Mouse (Mus musculus) layer of hippocampus, adult 11-12 months (tissue): ENCODE results near the gene Dennd1b.

ENCODE experiments used
- DNase-seq: peaks from one replicate; pipeline ENCODE4 v3.0.0; 2022; ENCODE audit warnings: low spot score

Dennd1b gene

DNA sequence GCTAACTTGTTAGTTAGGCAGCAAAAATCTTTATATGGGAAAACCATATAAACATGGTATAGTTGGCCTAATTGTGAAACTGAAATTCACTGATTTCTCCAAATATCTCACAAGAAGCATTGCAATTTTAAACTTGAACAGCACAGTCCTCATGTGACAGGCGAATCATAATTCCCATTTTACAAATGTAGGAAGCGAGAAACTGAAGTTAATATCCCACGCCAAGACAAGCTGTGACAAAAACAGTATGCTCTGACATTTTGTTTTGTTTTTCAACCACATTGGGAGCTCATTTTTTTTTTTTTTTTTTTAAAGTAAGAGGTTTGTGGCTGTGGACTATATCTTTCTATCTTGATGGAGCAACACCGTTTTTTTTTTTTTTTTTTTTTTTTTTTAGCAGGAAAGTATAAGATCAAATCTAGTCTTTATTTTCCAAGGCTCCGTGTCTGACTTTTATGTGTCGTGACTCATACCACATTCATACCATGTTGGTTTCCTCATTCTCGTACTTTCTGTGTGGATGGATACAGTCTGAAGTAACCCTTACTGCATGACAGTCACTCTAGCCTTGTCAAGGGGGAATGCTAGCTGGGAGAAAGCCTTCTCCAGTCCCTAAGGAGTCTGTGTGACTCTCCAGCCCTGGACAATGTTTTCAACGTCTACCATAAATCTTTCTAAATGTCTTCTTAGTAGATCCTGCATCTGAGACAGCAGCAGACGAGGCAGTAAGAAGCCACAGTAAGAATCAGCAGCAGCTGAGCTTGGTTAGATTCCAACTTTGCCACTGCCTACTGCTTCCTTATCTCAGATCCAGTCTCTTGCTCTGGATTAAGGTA is 751 bp upstream of the Dennd1b start:
- DNase-seq: no peak

DNA sequence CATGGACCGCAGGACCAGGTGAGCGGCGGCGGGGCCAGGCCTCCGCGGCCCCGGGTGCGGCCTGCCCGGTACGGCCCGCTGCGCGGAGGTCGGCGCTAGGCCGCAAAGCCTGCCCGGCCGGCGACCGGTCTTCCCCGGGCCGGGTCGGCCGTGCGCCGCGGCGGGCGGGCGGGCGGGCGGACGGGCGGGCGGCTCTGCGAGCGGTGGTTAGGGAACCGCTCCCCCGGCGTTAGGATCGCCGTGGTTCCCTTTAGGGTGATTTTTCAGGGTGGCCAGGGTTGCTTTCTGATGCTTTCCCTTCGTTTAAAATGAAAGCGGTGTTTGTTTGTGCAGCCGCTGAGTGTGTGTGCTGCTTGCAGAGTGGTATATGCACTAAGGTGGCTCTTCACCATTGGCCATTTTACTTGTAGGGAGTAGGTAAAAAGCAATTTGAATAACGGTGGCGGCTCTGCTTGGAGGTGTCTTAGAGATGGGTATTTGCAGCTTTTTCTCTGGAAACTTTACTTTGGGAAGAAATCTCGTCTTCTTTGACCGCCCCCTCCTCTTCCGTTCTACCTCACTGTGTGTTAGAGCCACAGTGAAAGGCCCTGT is 728 bp downstream of the Dennd1b start:
- peak; percentile 32 for DNase-seq

DNA sequence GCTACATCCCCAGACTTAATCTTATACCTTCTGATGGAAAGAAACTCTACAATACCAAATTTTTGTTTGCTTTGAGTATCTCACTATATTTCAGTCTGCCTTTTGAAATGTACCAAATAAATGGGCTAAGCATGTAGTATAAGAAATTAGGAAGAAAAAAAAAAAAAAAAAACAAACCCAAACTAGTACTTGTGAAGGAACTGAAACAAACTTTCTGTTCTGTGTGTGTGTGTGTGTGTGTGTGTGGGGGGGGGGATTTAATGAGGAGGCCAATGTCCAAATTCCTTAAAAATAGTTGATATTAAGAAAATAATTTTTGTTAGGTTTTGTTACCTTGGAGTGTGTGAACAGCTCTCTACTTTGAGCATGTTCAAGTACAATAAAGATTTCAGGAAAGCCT is 1.8 kb downstream of the Dennd1b start:
- no peak for DNase-seq

DNA sequence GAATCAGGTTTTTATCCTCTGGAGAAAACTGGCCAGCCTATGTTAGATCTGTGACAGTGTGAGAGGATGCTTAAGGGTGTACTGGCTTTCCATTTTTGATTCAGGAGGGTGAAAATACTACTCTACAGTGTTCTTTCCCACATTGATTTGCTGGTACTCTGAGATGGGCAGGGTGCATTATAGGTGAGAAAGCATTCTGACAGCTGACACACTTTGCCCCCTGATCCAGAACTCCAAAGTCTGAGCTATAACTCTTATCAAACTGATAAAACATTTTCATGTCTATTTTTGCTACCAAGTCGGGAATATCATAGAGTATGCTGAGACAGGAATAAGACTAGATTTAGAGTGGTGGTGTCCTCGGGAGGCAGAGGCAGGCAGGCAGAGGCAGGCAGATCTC is 2.3 kb downstream of the Dennd1b start:
- DNase-seq: no peak

DNA sequence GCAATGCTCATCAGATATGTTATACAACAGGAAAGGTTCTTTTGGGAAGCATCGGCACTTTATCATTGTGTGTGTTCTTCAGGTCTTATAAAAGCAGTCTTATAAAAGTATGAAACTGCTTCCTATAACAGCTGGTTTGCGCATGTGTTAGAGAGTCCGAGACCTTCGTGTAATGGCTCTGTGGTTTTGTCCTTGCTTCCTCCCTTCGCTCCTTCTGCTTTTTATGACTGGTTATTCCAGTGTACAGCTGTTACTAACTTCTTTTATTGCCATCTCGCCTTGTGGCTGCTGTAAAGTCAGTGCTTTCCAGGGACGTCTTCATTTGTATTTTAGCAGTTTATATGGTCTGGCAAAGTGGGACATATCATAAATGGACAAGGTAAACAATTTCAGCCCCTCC is 4.2 kb downstream of the Dennd1b start:
- no peak for DNase-seq

DNA sequence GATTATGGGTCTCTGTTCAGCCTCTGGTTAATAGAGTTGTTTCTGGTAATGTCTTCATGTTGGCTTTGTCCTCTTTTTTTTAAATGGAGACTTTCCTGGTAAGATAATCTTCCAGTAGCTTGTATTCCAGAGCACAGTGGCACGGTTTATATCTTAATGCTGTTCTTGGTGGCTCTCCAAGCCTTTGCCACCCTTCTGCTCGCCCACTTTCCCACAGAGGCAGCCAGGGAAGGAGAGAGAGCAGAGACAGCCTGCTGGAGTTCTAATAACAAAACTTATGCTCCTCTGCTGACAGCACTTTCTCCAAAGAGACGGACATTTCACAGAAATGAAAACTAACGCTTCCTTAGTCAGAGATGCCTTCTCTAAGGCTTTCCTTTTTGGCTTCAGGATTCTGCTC is 6.8 kb downstream of the Dennd1b start:
- DNase-seq: peak; percentile 31

DNA sequence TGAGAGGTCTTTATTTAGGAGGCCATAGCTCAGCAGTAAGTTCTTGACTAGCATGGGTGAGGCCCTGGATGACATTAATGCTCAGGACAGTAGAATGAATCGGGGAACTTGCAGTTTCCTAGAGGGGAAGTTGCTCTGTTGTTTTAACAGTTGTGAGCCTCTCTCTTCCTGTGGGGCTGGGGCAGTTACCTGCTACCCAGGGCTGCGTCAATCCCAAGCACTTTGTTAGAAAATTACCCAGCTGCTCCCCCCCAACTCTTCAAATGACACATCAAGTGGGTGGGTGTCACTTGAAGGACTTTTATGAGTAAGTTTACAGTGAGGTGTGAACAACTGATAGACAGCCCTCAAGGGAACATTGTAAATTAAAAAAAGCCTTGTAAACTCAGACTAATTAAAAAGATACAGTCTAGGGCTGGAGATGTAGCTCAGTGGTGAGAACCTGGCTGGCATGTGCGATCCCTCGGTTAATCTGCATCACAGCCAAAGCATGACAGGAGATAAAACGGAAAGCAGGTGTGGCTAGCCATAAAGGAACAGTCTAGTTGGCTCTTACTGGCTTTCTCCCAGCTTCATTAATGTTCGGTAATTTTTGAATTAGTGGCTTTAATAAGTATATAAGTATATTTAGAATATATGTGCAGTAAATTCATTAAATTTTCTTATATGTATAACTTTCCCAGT is 10.4 kb downstream of the Dennd1b start:
- no peak for DNase-seq

DNA sequence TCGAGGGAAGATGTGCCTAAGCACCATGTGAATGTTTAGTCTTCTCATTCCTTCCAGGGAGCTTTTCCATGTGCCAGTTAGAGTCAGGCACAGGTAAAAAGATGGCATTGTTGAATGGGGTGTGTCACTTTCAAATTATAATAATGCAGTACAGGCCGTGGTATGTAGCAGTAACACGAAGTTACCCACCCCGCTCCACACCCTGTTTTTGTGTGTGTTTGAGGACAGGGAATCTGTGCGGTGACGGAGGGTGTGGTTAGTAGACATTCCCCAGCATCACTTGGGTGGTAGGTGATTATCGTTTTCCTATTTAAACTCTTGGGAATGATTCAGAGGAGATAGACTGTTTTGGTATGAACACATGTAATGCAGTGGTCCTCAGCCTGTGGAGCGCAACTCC is 11.6 kb downstream of the Dennd1b start:
- DNase-seq: no peak

DNA sequence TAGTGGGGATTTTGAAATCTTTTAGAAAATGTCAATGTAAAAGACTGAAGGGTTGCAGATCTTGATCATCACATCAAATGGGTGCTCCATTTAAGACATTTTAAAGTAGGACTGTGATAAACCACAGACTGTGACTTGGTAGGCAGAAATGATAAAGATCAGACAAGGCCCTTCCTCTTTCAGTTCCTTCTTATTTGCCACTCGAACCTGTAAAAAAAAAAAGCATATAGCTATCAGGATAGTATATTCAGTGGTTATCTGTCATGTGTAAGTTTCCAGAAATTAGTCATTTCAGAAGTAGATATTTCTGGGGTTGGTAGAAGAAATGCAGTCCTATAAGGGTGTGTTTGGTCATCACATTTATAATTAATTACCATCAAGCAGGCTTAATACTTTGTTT is 12.7 kb downstream of the Dennd1b start:
- no peak for DNase-seq

DNA sequence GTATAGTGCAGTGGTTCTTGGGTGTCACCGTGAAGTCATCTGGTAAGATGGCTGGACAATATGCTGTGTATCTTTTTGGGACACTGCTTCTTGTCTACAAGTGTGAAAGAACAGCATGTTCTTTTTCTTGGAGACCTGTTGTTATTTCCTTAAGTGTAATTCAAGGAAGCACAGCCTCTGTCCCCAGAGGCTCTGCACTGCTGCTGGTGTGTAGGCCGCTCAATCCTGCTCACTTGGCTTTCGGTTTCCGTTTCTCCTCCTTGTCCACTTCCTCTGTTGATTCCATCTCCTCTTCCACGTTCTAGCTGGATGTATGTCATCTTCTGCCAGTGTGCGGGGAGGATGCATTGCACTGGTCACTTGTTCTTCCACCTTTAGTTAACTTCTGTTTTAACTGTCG is 19.0 kb downstream of the Dennd1b start:
- no peak for DNase-seq

DNA sequence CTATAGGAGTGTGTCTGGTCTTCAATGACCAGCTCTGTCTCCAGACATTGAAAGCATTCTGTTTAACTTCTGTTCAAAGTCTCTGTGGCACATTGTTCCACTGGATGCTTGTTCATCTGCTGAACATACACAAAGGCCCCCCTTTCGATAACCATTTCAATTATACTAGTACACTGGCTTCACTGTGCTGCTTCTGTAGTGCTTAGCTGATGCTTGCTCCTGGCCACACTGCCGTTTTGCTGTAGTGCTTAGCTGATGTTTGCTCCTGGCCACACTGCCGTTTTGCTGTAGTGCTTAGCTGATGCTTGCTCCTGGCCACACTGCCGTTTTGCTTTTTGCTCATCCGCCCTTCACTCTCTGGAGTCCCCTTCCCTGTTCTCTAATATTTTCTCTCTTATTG is 19.4 kb downstream of the Dennd1b start:
- no peak for DNase-seq

DNA sequence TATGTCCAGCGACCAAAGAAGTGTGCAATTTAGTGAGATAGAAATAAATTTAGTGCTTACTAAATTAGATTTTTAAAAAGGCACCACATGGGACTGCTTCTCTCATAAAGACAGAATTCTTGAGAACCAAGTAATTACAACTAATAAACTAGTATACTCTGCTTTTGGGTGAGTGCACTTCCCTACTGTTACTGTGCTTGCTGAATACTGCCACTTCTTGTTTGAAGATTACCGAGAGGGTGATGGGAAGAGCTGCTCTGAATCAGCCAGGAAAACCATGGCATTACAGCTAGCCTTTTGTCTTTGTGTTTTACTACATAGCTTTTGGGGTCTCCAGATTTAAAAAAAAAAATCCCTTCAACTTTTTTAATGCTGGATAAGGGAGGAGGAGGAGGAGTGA is 19.8 kb downstream of the Dennd1b start:
- DNase-seq: no peak

DNA sequence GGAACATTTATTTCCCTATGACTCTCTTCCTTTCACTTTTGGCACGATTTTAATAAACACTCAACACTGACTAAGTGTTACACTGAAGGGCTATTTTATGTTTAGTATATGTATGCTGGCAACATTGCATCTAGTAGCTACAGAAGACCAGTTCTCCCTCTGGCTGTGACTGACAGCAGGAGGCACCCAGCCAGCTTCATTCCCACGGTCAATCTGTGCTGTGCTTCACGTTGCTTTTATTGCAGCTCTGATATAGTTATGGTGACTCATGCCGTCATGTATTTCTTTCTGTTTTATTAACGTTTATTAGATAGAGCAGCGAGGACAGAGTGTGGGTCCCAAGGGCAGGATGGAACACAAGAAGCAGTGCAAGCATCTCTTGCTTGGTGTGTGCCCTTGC is 20.2 kb downstream of the Dennd1b start:
- peak; percentile 77 for DNase-seq

DNA sequence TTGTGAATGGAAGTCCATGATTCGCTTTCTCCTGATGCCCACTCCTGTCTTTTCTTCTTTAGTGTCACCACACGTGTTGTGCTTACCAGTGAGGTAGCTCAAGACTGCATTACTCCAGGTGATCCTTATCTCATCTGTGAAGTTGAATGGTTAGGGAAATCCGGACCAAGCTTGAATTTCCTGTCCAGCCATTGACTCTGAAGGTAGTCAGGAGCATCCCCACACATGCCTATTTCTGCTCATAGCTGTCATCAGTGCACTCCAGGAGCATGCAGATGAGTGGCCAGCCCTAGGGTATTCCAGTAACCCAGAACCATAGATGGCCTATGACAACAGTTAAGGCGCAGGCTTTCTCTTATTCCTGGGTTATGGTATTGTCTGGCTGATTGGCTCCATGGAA is 20.9 kb downstream of the Dennd1b start:
- no peak for DNase-seq

DNA sequence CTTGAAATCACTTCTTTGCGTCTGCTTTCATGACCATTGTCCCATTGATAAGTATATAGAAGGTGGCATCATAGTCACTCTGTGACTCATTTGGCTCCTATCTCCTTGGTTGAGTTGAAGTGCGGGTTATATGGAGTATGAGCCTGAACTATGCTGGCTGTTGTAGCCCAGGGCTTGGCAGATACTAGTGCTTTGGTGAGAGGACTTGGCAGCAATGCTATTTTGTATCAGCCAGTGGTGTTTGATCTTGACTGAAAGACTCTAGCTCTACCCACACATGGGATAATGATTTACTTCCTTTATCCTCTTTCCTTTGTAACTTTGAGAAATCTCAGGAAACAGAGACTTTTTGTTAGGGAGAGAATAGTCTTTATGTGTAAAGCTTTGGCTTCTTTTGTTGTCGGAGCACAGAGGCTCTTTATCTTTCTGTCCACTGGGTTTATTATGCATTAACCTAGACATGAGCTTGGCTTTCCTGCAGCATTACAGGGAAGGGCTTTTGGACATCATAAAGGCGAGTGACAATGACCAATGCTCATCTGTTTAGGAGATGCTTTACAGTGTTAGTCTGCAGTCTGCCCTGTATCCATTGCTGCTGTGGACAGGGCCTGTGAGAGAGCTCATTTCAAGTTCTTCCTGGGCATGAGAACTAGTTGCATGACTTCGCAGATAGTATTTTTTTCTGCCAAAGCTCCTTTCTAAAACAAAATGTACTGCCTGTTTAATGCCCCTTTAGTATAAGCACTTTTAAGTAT is 29.3 kb downstream of the Dennd1b start:
- DNase-seq: no peak

DNA sequence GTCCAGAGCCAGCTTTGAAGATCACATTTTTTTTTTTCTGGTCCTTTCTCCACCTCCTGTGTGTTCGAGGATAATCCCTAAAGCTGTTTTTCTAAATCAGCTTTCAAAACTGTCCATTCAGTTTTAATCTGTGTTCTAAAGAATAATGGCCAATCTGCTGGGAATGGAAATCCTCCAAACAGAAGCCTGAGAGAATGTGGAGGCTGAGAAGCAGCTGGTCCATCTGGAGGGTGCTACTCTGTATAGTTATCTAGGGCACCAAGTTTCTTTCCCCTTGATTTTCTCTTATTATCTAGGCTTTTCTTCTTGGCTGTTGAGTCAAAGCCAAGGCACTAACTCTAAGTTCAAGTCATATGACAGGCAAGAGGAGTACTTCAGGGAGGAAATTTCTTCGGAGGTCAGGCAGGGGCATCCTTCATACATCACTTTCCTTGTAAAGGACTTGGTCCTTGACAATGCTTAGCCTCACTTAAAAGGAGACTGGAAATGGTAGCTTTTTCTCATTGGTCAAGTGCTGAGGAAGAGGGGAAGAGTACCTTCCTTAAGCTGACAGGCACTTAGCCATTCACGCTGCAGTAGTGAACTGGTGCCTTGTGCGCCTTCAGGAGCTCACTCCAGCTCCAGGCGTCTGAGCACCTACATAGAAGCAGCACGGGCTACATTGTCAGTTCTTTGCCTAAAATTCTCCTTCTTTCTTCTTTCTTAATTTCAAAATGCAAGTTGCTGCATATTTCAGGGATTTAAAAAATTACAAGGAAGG is 32.6 kb downstream of the Dennd1b start:
- peak; percentile 74 for DNase-seq

DNA sequence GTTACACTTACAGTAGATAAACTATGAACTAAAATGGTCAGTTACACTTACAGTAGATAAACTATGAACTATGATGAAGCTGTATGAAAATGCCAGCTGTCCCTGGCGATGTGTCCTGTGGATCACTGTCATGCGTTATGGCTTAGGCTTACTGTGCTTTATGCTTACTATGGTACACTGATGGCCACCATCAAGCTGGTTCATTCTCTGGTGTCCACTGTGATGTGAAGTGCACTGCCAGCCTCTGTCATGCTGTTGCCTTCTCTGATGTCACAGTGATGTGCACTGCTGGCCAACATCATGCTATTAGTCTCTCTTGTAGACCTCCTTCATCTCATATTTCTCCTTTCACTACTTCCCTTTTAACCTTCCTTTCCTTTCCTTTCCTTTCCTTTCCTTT is 33.4 kb downstream of the Dennd1b start:
- no peak for DNase-seq

DNA sequence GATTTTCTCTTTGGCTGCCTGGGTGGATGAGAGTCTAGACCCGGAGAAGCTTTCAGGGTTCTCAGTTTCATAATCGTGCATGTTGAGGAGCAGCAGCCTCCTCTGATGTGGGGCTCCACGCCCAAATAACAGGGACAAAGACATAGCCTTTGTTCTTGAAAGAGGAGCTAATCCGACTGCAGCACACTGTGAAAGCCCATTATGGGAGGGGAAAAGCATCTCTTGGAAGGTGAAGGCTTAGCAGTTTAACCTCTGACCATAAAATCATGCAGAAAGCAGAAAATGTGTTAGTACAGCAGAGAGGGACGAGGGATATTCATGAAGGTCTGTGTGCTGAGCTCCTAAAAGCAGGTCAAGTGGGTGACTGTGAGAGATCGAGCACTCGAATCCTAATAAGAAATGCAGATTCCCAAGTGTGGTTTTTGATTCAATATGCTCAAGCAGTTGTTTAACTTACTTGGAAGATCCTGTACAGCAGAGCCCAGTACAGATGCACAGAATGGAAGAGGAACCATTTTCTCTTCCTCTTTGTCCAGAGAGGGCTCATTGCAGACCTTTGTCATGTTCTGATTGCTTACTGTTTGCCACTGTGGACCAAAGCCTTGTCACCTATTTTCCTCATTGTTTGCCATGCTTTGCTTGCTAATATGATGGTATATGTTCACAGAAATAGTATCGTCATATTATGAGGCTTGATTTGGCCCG is 37.6 kb downstream of the Dennd1b start:
- no peak for DNase-seq

DNA sequence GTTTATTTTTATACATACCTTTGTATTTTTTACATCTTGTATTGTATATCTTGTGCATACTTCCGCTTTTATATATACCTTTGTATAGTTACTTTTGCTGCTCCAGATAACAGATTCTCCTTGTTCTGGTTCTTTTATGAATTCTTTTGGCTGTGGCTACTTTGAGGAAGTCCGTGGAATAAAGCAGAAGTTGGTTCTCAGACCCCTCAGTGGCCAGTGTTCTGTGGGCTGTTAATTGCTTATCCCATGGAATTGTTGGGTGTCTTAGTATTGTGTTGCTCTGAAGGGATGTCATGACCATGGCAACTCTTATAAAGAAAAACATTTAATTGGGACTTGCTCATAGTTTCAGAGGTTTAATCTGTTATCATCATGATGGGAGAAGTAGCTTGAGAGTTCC is 40.3 kb downstream of the Dennd1b start:
- no peak for DNase-seq

DNA sequence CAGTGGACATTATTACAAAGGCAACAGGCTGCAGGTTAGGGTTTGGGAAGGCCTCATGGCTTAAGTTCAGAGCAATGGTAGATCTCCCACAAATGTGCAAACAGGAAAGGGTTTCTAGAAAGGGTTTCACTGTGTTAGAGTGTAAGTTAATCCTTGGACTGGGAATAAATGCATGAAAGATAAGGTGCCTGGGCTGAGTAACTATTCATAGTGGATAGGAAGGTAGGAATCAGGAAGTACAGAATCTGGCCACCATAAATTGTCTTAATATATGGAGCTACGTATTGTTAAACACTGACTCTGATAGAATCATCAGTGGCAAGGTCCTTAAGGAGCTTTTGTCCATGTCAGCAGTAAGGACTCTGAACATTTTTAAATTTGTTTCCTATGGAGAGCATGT is 42.8 kb downstream of the Dennd1b start:
- DNase-seq: no peak

DNA sequence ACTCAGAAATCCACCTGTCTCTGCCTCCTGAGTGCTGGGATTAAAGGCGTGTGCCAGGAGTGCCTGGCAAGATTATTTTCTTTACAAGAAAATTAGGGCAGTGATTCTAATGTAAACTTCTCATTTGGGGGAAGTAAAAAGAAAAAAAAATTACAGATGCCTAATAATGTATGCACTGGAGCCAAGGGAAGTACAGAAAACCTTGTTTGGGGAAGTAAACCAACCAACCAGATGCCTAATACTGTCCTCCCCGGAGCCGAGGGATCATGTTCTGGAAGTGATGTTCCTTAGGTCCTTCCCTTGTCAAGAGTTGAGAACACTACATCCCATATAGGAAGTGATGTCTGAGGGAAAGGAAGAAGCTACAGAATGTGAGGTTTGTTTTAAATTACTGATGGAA is 44.2 kb downstream of the Dennd1b start:
- DNase-seq: no peak
